Mouse (Mus musculus): Measurements from ENCODE around the gene Tldc1.

The Tldc1 gene

GRCm38 (mm10) chr8:119776668-119777245 lies 1.5 kb downstream of the Tldc1 start:
- in situ Hi-C loops (cut with MboI), result loop anchor here (5.0 kb wide), 1 partner anchor 84 kb away; no protein-coding TSS in a partner anchor

- in situ Hi-C loops (cut with MboI), result no loop called here
Observed at GRCm38 (mm10) chr8:119765761-119766444, 12.3 kb downstream of the Tldc1 start.

GRCm38 (mm10) chr8:119765311-119765710 lies 12.9 kb downstream of the Tldc1 start:
- in situ Hi-C loops (cut with MboI), result no loop called here

- in situ Hi-C loops (cut with MboI), result no loop called here
Observed at GRCm38 (mm10) chr8:119762226-119763220, 15.7 kb downstream of the Tldc1 start.

GRCm38 (mm10) chr8:119761692-119762091 lies 16.5 kb downstream of the Tldc1 start:
- in situ Hi-C loops (cut with MboI), result no loop called here

GRCm38 (mm10) chr8:119756538-119756937 lies 21.7 kb downstream of the Tldc1 start:
- in situ Hi-C loops (cut with MboI), result no loop called here

- in situ Hi-C loops (cut with MboI), result no loop called here
Observed at GRCm38 (mm10) chr8:119756147-119756461, 22.1 kb downstream of the Tldc1 start.

GRCm38 (mm10) chr8:119755238-119756146 lies 22.7 kb downstream of the Tldc1 start:
- in situ Hi-C loops (cut with MboI), result no loop called here

GRCm38 (mm10) chr8:119744604-119745003 lies 33.6 kb downstream of the Tldc1 start:
- in situ Hi-C loops (cut with MboI), result no loop called here

- in situ Hi-C loops (cut with MboI), result no loop called here
Observed at GRCm38 (mm10) chr8:119743291-119744026, 34.8 kb downstream of the Tldc1 start.

- in situ Hi-C loops (cut with MboI), result no loop called here
Observed at GRCm38 (mm10) chr8:119742409-119742808, 35.8 kb downstream of the Tldc1 start.

- in situ Hi-C loops (cut with MboI), result no loop called here
Observed at GRCm38 (mm10) chr8:119740634-119741033, 37.6 kb downstream of the Tldc1 start.

- in situ Hi-C loops (cut with MboI), result no loop called here
Observed at GRCm38 (mm10) chr8:119738129-119738907, 39.9 kb downstream of the Tldc1 start.

GRCm38 (mm10) chr8:119737093-119737900 lies 40.9 kb downstream of the Tldc1 start:
- in situ Hi-C loops (cut with MboI), result no loop called here

GRCm38 (mm10) chr8:119736348-119736917 lies 41.8 kb downstream of the Tldc1 start:
- in situ Hi-C loops (cut with MboI), result no loop called here

- in situ Hi-C loops (cut with MboI), result no loop called here
Observed at GRCm38 (mm10) chr8:119732072-119732471, 46.1 kb downstream of the Tldc1 start.

- in situ Hi-C loops (cut with MboI), result no loop called here
Observed at GRCm38 (mm10) chr8:119728351-119728895, 49.8 kb downstream of the Tldc1 start.

GRCm38 (mm10) chr8:119727093-119727492 lies 51.1 kb downstream of the Tldc1 start:
- in situ Hi-C loops (cut with MboI), result no loop called here

Measured in mature B cell (primary cell).